Comparison of ENCODE assay signal across 10 mouse cellular contexts in the genomic region with DNA sequence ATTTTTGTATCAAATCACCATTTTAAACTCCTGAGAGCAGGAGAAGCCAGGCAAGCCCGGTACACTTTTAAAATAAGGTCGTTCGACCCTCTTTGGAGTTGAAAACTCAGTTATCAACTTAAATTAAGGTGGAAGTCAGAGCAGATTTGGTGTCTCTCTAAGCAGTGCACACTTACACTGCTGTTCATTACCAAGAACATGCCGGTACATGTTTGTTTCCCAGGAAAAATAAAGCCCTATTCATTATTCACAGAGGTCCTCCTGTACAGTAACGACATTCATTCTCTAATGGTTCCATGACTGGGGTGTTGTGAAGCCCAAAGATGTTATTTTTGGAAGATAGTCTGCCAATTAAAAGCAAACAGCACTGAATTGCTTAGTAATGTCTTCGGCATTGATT.
"Had no signal": no experiment of that assay in that cellular context is flagged by ENCODE, and none has a peak within 500 bp of the region (broad histone marks: within the 10 kb centered on the region; RNA-seq: fewer than 3 reads in every experiment).

No protein-coding gene starts in this region.

- DNase-seq: kidney, postnatal 10 days; kidney, postnatal 4 days; liver, embryonic 13.5 days; liver, postnatal 0 days; thymus, postnatal 4 days had no signal

- H3K27ac ChIP-seq: layer of hippocampus, adult 2 months; liver, embryonic 13.5 days; lung, embryonic 15.5 days; midbrain, embryonic 12.5 days; stomach, postnatal 0 days had no signal

- H3K4me1 ChIP-seq: liver, embryonic 13.5 days; lung, embryonic 15.5 days; midbrain, embryonic 12.5 days had no signal

- ATAC-seq: liver, postnatal 0 days; midbrain, embryonic 16.5 days had no signal

- H3K9ac ChIP-seq: liver, embryonic 13.5 days; liver, postnatal 0 days; lung, embryonic 15.5 days; midbrain, embryonic 12.5 days had no signal

- H3K9me3 ChIP-seq: liver, embryonic 13.5 days; lung, embryonic 15.5 days; midbrain, embryonic 12.5 days had no signal

- H3K4me3 ChIP-seq: layer of hippocampus, adult 2 months; liver, embryonic 13.5 days; lung, embryonic 15.5 days; midbrain, embryonic 12.5 days had no signal

- H3K27me3 ChIP-seq: liver, embryonic 13.5 days; lung, embryonic 15.5 days; midbrain, embryonic 12.5 days had no signal

- H3K4me2 ChIP-seq: liver, embryonic 13.5 days; lung, embryonic 15.5 days; midbrain, embryonic 12.5 days had no signal

- H3K36me3 ChIP-seq: liver, embryonic 13.5 days; lung, embryonic 15.5 days; midbrain, embryonic 12.5 days had no signal
